Mouse (Mus musculus) olfactory bulb, adult 2 months (tissue): ENCODE measurements around the gene Cdc42.

Experiments used
- CTCF ChIP-seq: fragments of 200-500 bp; IDR thresholded peaks from 2 replicates; pipeline ENCODE4 v1.5.1; 2012; ENCODE audit warnings: low read depth, mild to moderate bottlenecking, low read length, moderate library complexity; ENCODE audit not compliant: insufficient read depth
- POLR2A ChIP-seq: fragments of 200-500 bp; IDR thresholded peaks from 2 replicates; pipeline ENCODE4 v1.6.1; 2012; ENCODE audit warnings: mild to moderate bottlenecking, low read depth, low read length, moderate library complexity; ENCODE audit not compliant: insufficient read depth

DNA sequence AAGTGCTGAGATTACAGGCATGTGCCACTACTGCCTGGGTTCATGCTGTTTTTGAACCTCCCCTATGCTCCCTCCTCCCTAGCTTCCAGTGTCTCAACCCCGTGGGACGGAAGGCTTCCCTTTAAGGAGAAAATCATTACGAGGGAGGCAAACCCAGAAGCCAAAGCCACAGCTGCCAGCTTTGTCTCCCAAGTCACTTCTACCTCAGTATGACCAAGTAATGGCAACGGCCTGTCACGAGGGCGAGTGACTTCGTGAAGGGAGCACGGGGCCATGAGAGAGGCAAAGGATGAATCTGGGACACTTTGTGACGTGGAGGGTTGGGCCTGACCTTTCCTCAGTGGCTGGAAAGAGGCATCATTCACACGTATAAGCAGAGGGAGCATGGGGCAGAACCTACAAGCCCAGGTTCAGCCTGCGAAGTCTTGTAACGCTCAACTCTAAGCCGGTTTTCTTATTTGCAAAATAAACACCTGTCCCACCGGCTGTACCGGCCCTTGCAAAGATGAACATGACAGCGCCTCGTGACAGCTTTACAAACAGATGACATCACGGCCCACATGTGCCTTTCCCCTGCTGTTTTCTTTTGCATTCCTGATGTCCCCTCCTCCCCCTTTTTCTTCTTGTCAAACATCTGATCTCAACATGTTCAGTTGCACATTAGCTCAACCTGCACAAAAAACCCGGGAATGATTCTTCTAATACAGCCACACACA is 50.4 kb downstream of the Cdc42 start:
- TF ChIP-seq POLR2A: no peak
- TF ChIP-seq CTCF: no peak
